ENCODE assay signal across 28 mouse cellular contexts in the genomic region with DNA sequence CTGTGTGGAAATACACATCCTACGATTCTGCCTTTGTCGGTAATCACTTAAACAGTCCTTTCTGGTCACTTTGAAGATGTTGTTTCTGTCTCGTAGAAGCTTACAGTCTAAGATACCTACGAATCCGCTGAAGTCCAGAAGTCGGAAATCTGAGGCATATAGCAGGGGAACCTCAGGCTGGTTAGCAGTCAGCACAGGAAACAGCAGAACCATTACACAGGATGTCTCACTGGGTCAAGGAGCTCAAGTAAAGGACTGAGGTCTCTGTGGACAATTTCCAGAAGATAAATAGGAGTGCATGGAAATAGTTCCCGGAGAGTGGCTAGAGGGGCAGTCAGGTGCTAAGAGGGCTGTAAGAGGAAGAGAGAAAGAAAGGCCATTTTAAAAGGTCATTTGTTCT.
DNase-seq lines count a peak whose midpoint lies in the region; ATAC-seq lines count a peak whose summit lies in the region.
"Had no signal": no experiment of that assay in that cellular context is flagged by ENCODE, and none has a peak within 500 bp of the region (broad histone marks: within the 10 kb centered on the region; RNA-seq: fewer than 3 reads in every experiment).

No protein-coding gene starts in this region.

- H3K27ac ChIP-seq in hindbrain, embryonic 14.5 days = no peak overlapping the region
- no peak overlapping the region for H3K27ac ChIP-seq in intestine, embryonic 15.5 days
- H3K27ac ChIP-seq: forebrain, embryonic 10.5 days; forebrain, embryonic 13.5 days; heart, embryonic 15.5 days; hindbrain, embryonic 15.5 days had no signal

- ATAC-seq in common myeloid progenitor, adult 5-6 weeks (replicated peaks; ENCODE audit: low read depth, poor library complexity, severe bottlenecking) = peak; percentile 22; the same call in 1 of the 2 replicates
- ATAC-seq in hindbrain, embryonic 14.5 days (ENCODE audit: low FRiP score) = no peak
- no peak for ATAC-seq in intestine, embryonic 15.5 days
- ATAC-seq: forebrain, embryonic 13.5 days; forebrain, embryonic 16.5 days; intestine, embryonic 16.5 days; Patski had no signal

- peak; percentile 58 for DNase-seq in heart, adult 11 months
- no peak for DNase-seq in heart, adult 9 months (ENCODE audit: low spot score in 2 of 2)
- peak; percentile 14 for DNase-seq in CD4-positive, CD25-positive, alpha-beta regulatory T cell, adult 2 months (ENCODE audit: low read depth, low spot score)
- no peak for DNase-seq in hindbrain, embryonic 14.5 days (ENCODE audit: low spot score)
- no peak for DNase-seq in right cerebral cortex, postnatal 25 days
- DNase-seq: adrenal gland, adult 2 months; adrenal gland, postnatal 14 days; B cell, adult 2 months; cerebellum, adult 11-12 months; cerebellum, adult 8-10 months; cerebellum, postnatal 10 days; cerebellum, postnatal 36 days; gastrocnemius, postnatal 10 days; gastrocnemius, postnatal 36 days; heart, postnatal 10 days; heart, postnatal 36 days had no signal

- no peaks in the 10 kb centered on the region for H3K4me1 ChIP-seq in hindbrain, embryonic 14.5 days (replicated peaks; ENCODE audit: control insufficient read depth, insufficient read depth, low read length)
- no peaks in the 10 kb centered on the region for H3K4me1 ChIP-seq in intestine, embryonic 15.5 days (replicated peaks)
- H3K4me1 ChIP-seq: forebrain, embryonic 10.5 days; forebrain, embryonic 13.5 days; heart, embryonic 12.5 days; heart, embryonic 15.5 days; hindbrain, embryonic 15.5 days had no signal

- H3K9me3 ChIP-seq in hindbrain, embryonic 14.5 days (ENCODE audit: control insufficient read depth, low read length) = no peaks in the 10 kb centered on the region
- no peaks in the 10 kb centered on the region for H3K9me3 ChIP-seq in intestine, embryonic 15.5 days
- H3K9me3 ChIP-seq: forebrain, embryonic 10.5 days; forebrain, embryonic 13.5 days; G1E; heart, embryonic 12.5 days; heart, embryonic 15.5 days; hindbrain, embryonic 15.5 days had no signal

- no peaks in the 10 kb centered on the region for H3K36me3 ChIP-seq in hindbrain, embryonic 14.5 days (replicated peaks; ENCODE audit: control insufficient read depth, insufficient read depth)
- no peaks in the 10 kb centered on the region for H3K36me3 ChIP-seq in intestine, embryonic 15.5 days
- H3K36me3 ChIP-seq: forebrain, embryonic 10.5 days; G1E; heart, embryonic 12.5 days; heart, embryonic 15.5 days; hindbrain, embryonic 15.5 days had no signal

- WGBS in hindbrain, embryonic 14.5 days = 95% methylated on average over 7 of the region's 7 CpGs
- WGBS in intestine, embryonic 15.5 days = 92% methylated on average over 7 of the region's 7 CpGs

- H3K4me2 ChIP-seq in hindbrain, embryonic 14.5 days (replicated peaks) = no peak overlapping the region
- no peak overlapping the region for H3K4me2 ChIP-seq in intestine, embryonic 15.5 days (replicated peaks)
- H3K4me2 ChIP-seq: forebrain, embryonic 13.5 days; heart, embryonic 12.5 days; heart, embryonic 15.5 days; hindbrain, embryonic 15.5 days had no signal

- H3K27me3 ChIP-seq in hindbrain, embryonic 14.5 days (ENCODE audit: control insufficient read depth, insufficient read depth, low read length) = no peaks in the 10 kb centered on the region
- no peaks in the 10 kb centered on the region for H3K27me3 ChIP-seq in intestine, embryonic 15.5 days (replicated peaks)
- H3K27me3 ChIP-seq: CH12.LX; forebrain, embryonic 13.5 days; heart, embryonic 12.5 days; heart, embryonic 15.5 days; hindbrain, embryonic 15.5 days had no signal

- H3K9ac ChIP-seq in hindbrain, embryonic 14.5 days = no peak overlapping the region
- no peak overlapping the region for H3K9ac ChIP-seq in intestine, embryonic 15.5 days
- H3K9ac ChIP-seq: forebrain, embryonic 13.5 days; heart, embryonic 12.5 days; heart, embryonic 15.5 days; hindbrain, embryonic 15.5 days had no signal

- no peak overlapping the region for H3K4me3 ChIP-seq in hindbrain, embryonic 14.5 days (replicated peaks; ENCODE audit: low read length)
- H3K4me3 ChIP-seq in intestine, embryonic 15.5 days (replicated peaks) = no peak overlapping the region
- H3K4me3 ChIP-seq: forebrain, embryonic 10.5 days; forebrain, embryonic 13.5 days; heart, embryonic 12.5 days; heart, embryonic 15.5 days; hindbrain, embryonic 15.5 days had no signal

Comparison
In these comparisons a context has a peak if more than half of its experiments do, and no peak if none do; other contexts are left out.
1. DNase-seq: peak in heart, adult 11 months (single experiment) and CD4-positive, CD25-positive, alpha-beta regulatory T cell, adult 2 months (single experiment); none in heart, adult 9 months (0 of 2), hindbrain, embryonic 14.5 days (single experiment) and right cerebral cortex, postnatal 25 days (single experiment).